Mouse (Mus musculus): ENCODE measurements at regions not wholly inside any gene's neighbourhood (a gene's known extent, or its start where the extent isn't known, plus 50 kb on each side); places are given as distances from the start of the nearest gene placed in this dataset.

DNA sequence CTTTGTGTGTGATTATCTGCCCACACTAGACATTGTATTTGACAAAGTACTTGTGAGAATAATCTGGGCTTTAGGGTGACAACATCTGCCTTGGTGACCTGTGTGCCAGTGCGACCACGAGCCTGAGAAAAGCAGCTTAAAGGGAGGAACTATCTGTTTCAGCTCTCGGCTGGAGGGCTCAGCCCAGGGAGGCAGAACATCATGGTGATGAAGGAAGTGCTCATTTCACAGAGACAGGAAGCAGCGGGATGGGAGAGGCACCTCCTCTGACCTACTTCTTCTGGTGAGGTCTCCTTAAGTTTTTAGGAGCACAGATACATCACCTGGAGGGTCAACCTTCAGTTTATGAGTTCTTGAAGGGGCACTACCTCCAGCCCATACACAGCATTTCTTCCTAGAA is 89.8 kb downstream of the Kif26a start:
- no peak for DNase-seq (ENCODE audit: low spot score in 2 of 2)

DNA sequence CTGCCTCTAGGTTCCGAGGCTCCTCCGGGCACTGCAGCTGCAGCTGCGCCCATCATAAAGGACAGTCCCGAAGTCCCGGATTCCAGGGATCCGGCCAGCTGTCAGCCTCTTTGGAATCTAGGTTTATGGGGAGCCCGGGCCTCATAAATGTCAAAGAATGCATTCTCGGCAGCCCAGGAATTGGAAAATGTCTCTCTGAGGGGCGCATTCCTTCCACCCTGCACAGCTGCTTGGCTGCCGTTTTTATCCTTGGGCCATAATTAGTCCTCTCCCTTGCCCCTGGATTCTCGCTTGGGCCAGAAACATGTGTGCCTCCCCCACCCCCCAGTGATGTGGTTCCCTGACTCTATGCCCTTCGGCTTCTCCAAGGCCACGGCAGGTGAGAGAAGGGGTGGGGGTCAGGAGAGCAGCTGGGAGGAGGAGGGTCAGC is 91.1 kb downstream of the Kif26a start:
- DNase-seq (ENCODE audit: low spot score in 2 of 2), result no peak

DNA sequence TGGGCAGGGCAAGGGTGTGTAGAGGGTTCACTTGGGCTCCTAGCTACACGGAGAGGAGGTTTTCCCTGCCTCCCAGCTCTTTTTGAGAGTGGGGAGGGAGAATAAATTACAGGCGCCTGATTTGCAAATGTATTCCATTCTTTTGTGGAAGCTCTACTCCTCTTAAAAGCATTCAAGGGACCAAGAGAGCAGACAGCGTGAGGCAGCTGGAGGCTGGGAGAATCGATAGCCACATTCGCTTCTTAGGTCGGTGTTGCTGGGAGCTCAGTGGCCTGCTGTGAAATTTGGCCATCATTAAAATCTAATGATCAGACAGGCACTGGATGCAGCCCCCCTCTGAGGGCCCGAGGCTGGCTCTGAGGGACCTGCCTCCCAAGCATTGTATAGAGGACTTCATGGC is 92.8 kb downstream of the Kif26a start:
- DNase-seq (ENCODE audit: low spot score in 2 of 2), result no peak

DNA sequence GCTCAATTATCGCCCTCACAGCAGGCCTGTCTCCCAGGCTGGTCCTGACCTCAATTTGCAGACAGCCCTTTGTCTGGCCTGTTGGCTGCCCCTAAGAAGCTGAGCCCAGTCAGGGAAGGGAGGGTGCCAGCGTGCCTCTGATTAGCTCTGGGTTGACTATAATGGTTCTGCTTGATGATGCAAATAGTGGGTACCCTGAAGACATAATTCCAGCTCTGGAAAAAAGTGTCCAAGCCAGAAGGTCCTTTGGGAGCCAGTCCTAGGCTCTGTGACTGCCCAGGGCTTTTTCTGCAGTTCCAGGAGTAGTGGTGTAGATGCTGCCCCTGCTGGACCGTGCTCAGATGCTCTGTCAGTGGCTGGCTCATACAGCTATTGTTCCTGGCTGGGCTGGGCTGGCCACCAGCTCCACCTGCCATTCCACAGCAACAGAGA is 95.7 kb downstream of the Kif26a start:
- peak in 1 of 2 experiments; percentile 42 for DNase-seq (ENCODE audit: low spot score in 2 of 2)

DNA sequence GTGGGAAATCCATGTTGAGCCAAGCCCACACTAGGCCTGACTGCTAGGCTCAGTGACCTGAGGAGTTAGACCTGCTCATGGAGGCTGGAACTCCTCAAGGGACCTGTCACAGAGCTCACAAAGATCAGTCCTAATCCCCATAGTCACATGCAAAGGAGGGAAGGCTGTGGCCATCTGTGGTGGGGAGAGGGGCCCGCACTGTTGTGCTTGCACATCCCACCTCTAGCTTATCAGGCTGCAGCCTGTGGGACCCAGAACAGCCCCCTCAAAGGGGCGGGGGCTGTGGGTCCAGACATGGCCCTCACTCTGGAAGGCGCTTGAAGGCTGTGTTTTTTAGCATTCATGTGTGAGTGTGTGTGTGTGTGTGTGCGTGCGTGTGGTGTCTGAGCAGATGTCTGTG is 97.2 kb downstream of the Kif26a start:
- no peak for DNase-seq (ENCODE audit: low spot score in 2 of 2)

DNA sequence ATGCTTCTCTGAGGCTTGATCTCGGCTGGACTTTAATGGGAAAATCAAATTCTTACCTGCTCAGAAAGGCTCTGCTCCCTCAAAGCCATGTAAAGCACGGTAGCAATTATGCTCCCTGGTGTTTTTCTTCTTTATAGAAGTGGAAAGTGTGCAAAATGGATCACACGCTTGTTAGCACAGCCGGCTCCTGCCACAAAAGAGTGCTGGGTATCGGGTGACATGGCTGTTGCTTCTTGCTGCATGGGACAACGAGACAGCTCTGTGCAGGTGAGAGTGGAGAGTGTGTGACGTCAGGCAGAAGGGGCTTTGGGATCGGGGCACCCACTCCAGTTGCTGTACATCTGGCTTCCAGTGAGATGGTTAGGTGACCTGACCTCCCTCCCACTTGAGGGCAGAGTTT is 104.9 kb downstream of the Kif26a start:
- no peak for DNase-seq (ENCODE audit: low spot score in 2 of 2)

DNA sequence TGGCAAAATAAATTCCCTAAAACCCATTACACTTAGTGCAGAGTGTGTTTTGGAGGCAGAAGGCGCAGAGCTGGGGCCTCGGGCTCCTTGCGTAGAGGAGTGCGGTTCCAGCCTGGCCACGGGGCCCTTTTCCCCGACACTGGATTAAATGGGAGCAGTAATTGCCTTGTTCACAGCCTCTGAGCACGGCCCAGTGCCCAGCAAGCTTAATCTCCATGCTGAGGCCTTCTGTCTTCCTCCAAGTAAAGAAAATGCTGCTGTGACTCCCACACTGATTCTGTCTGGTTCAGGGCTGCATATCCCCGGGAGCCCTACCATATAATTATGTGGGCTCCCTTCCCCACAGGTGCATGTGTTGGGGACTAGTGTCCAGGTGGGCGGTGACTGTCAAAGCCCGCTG is 107.5 kb downstream of the Kif26a start:
- DNase-seq (ENCODE audit: low spot score in 2 of 2), result peak in 1 of 2 experiments; percentile 17

DNA sequence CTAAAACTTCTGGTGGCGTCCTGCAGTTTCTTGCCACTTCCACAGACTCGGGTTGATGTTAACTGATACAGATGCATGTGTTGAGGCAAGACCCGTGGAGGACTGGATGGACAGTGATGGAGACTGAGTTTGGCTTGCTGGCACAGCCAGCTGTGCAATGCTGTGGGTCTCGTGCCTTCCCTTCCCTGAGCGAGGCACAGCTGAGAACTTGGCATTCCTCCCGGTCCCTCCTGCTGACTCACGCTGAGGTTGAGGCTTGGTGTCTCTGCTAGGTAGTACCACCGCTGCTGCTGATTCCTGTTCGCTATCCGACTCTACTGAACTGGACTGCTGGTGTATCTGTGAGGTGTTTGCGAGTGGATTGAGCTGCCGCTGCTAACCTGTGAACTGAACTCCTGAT is 109.2 kb downstream of the Kif26a start:
- DNase-seq (ENCODE audit: low spot score in 2 of 2), result no peak

DNA sequence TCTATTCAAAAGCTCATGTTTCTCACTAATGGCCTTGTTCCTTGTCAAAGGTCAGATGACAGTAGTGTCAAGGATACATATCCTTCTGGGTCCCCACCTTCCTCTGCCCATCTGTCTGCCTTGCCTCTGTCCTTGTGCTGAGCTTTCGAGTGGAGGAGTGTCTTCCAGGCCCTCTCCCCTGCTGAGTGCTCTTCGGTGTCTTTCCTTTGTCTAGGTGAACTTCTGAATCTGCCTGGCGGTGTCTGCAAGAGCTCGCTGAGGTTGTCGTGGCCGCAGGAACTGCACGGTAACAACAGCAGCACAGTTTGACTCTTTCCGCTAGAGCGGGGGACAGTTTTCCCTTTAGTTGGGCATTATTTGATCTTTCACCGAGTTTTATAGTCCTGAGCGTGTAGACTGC is 111.7 kb downstream of the Kif26a start:
- DNase-seq (ENCODE audit: low spot score in 2 of 2), result no peak

DNA sequence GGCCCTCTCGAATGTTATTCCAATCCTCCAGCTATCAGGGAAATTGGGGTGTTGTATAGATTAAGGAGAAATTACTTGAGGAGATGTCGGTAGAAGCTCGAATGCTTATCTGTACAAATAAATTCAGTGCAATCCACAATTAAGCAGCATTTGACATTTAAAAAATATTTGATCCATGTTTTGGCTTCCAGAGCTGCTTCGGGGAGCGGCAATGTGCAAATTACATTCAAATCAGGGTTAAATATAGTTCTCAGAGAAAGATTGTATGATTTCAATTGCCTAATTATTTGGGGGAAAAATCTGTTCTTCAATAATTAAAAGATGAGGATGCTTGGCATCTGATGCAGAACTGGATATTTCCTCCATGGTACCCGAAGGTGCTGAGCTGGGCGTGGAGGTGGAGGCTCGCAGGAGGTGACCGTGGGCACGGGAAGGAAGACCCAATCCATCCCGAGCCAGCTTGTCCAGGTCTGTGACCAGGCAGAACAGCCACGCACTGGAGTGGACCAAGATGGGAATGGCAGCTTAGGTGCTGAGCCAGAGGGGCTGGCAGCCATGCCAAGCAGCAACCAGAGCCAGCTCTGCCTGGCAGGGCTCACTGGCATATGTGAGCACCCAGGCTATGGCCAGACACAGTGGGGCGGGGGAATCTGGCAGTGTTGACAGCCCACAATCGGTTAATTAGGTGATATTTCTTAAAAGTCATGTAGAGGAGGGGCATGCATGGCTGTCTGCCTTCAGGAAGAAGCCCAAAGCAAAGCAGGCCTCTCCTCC is 117.5 kb downstream of the Kif26a start:
- peak; percentile 92 to 94 for DNase-seq (ENCODE audit: low spot score in 2 of 2)

DNA sequence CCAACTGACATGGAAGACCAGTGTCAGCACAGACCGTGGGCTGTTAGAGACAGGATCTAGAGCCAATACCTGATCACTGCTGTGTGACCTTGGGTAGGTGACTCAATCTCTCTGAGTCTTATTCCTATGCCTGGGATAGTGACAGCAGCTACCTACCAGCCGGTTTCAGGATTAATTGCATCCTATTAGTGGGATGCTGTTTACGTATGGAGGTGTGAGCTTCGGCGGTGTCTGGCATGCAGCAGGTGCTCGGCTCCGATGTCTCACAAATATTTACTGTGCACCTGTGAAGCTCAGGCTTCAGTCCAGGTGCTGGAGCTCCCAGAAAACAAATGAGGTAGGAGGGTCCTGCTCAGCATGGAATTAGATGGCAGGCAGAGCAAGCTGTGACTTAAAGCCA is 118.2 kb downstream of the Kif26a start:
- peak in 1 of 2 experiments; percentile 22 for DNase-seq (ENCODE audit: low spot score in 2 of 2)

DNA sequence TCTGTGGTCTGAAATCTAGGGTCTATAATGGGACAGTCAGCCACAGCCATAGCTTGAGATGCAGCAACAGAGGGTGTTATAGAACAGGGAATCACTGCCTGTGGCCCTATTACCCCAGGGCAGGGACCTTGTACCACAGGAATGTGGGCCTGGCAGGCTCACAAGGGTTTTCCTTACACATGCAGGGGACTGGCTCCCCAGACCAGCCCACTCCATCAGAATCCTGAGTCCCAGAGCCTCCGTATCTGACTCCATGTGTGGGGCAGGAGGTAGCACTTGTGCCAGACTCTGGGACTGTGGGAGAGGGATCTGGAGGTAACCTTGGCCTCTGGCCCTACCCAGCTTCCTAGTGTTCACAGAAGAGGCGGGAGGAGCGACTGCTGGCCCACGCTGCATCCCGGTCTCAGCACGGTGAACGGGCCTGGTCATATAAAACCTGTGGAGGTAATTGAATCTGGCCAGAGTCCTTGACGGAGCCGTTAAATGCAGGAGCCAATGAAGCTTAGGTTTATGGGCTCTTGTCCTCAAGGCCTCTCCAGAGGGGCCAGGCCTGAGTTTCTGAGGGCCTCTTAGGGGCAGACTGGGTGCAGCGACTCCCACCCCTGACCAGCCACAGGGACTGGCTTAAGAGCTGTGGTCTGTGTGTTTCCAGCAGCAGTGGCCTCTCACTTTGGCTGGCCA is 119.4 kb downstream of the Kif26a start:
- no peak for DNase-seq (ENCODE audit: low spot score in 2 of 2)

DNA sequence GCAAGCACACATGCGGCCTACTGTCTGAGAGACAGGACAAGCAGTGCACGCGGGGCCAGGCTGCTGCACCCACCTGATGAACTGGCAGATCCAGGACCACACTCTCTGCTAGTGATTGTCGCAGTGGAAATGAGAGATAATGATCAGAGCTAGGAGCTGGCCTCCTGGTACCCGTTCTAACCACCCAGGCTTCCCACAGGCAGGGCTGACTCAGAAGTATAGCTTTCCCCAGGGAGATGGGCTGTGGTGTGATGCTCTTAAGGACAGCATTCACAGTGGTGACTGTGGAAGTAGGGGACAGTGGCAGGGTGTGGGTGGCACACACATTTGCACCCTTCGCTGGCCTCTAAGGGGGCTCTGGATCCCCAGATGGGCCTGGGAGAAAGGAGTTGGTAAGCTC is 128.0 kb downstream of the Kif26a start:
- no peak for DNase-seq (ENCODE audit: low spot score in 2 of 2)

DNA sequence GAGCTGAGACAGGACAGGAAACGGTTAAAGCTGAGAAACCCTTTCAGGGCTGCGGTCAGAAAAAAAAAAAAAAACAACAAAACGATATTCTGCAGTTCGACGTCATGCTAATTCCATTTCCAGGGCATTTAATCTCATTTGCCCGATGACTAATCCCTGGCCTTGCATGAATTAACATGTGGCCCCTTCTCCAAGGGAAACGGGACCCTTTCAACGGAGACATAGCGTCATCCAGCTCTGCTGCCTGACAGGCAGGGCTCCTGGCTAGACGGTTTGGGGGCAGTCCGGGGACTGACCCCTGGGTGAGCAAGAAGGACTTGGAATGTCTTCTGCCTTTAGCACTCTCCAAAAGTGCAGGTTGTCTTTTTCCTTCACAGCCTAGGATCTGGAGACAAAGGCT is 128.7 kb downstream of the Kif26a start:
- no peak for DNase-seq (ENCODE audit: low spot score in 2 of 2)

DNA sequence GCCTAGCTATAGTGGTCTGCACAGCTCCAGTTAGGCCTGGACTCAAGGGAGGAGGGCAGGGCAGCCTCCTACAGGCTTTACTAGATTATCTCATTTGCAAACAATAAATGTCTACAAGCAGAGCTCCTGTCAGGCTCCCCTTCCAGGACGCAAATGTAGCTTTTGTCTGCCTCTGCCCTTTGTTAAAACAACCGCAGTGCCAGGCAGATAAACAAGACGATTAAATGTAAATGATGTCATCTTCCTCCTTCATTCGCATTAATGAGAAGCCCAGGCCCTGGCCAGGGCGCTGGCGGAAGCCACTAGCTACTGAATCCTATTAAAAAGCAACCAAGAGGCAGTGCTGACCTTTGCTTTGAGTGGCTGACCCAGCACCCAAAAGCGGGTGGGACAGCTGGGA is 130.6 kb downstream of the Kif26a start:
- DNase-seq (ENCODE audit: low spot score in 2 of 2), result no peak

DNA sequence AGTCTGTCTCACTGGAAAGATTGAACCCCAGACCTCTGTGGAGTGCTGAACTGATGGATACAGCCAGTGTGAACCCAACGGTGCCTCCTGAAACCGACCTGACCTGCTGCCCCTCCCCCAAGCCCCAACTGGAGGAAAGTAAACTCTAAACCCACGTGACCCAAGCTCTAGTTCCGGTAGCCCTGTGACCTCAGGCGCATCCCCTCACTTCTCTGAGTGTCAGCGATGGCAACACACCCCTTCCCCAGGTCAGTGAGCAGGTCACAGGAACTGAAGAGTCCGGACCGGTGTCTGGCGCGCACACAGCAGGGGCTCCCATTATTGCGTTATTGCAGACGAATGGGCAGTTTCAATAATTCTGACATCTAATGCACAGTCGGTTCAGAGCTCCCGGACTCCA is 131.5 kb downstream of the Kif26a start:
- DNase-seq (ENCODE audit: low spot score in 2 of 2), result no peak

DNA sequence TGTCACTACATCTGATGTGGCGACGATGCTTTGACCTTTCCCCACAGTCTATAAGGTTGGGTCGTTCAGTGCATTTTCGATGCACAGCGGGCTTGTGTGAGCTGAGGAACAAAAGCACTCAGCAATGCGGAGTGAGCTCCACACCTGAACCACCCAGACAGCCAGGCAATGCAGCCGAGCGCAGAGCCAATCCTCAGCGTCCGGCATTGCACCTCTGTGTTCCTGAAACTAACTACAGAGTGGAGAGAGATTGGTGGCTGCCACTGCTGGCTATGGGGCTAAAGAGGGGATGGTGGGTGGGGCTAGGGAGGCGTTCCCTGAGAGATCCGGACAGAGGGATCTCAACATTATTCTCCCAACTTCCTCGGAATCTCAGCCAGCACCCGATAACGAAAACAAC is 139.1 kb downstream of the Kif26a start:
- DNase-seq (ENCODE audit: low spot score in 2 of 2), result no peak

DNA sequence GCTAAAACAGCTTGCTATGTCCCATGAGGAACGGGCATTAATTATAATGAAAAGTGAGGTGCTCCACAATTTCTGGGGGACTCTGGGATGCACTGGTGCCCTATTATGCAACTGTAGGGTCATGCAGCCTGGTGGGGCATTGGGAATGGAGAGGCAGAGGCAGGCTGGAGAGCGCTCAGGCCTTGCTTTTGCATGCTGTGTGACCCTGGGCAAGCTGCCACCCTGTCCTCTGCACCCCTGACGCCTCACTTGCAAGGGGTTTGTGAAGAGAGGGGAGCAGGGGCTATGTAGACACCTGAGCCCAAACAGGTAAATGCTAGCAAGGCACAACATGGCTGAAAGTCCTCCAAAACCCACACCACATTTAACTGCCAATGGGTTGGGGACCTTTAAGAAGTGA is 142.8 kb downstream of the Kif26a start:
- DNase-seq (ENCODE audit: low spot score in 2 of 2), result no peak

DNA sequence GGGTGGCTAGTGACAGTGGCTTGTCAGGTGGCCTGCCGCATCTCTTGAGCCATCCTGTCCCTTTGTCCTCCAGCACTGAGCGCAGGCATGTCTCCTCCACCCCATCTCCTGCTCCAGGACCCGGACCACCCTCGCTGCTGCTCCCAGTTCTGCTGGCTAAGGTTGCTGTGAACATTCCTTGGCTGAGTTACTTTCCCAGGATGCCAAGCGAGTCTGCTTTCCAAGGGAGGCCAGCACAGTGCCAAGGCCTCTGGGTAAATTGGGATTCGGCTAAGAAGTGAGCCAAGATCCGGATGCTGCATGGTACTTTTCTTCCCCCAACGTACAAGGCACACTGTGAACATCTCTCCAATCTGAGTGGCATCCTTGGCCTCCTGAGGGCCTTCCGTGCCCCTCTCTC is 144.3 kb downstream of the Kif26a start:
- DNase-seq (ENCODE audit: low spot score in 2 of 2), result peak; percentile 61 to 73

DNA sequence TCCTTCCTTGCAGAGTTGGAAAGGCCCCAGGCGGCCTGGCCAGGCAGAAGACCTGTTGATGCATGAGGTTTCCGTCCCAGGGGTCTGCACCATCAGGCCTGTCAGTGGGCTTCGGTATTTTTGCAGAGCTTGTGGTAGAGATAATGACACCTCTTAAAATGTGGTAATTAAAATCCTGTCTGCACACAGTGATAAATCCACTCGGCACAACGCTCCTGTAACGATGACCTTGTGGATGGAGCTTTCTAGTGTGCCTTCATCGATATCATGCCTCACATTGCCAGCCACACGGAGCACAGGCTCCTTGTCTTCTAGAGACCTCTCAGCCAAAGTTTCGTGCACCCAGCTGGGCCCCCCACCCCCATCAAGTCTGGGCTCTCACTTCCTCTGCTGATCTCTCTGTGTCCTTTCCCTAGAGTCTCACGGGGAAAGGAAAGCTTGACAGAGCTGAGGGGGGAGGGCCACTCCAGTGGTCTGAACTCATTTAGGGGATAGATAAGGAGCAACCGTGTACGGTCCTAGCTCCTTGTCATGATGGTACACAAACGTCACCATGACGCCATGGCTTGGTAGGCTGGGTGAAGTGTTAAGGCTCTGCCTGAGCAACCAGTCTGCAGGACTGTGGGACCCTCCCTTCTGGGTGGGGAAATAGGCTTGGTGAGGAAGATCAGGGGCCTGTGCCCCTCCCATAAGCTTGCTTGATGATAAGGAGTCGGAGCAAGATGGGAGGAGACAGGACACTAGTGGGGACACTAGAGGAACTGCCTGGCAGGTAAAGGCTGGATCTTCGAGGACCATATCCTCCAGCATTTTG is 145.9 kb downstream of the Kif26a start:
- DNase-seq (ENCODE audit: low spot score in 2 of 2), result no peak

DNA sequence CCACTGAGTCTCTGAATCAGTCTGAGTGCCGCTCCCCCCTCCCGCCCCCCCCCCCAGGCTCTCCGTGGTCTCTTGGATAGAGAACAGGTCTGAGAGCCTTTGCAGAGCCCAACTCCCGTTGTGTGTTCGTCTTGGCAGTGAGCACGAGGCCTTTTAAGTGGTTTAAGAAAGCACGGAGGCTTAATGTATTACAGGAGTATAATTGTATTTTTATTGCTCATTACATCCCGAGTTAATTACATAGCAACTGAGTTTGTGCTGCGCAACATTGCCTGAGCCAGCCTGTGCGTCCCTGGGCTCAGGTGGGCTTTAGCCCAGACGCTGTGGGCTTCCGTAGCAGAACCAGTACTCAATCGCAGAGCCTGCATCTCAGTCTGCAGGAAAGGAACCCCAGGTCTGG is 147.1 kb downstream of the Kif26a start:
- no peak for DNase-seq (ENCODE audit: low spot score in 2 of 2)

DNA sequence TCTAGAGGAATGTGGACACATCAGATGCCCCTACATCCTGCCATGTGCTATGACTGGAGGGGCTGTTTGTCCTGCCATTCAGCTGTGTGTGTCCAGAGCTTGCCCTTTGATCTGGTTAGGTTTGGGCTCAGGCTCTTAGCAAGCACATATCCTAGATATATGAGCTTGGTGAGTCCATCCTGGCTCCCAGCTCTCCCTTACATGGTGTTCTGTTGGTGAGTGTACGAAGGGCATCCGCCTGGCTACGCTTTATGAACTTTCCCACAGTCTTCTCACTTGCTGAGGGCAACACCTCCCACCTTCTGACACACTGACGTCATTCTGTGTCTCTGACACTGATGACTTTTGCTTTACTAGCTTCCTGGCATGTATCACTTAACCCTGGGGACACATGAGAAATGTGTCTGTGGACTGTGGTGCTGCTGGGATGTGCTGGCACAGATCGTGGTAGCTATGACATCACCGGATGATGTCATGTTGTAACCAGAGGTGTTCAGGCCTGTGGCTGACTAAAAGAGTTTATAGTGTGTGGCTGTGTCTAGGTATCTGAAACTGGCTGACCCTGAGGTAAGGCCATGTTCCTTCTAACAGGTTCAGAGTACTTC is 149.4 kb downstream of the Kif26a start:
- DNase-seq (ENCODE audit: low spot score in 2 of 2), result no peak
